Mouse (Mus musculus) megakaryocyte-erythroid progenitor cell, adult 5-6 weeks (primary cell): Measurements from ENCODE around the gene Pcyt2. TPM values are rescaled to one million over a fixed set of nuclear protein-coding genes. Genes with fewer than 3 reads are reported as not detected.

Experiments
- ATAC-seq: replicated peaks from 2 replicates; pipeline ENCODE4 v1.8.0; 2016; ENCODE audit warnings: mild to moderate bottlenecking, inconsistent platforms; ENCODE audit not compliant: severe bottlenecking, poor library complexity, low FRiP score, low TSS enrichment
- total RNA-seq, 2 experiments: library from RNA; stranded (forward) in 1 of 2; stranded (reverse) in 1 of 2; fragments of 200-1000, 215-1000 nt in 1 of 2; fragments of >200 nt in 1 of 2; fragmentation: Nextera tagmentation in 1 of 2; gene quantifications; 2 replicates each; pipeline ENCODE4 v1.2.3; 2014 to 2017

Gene Pcyt2
- total RNA-seq, 2 experiments from 2014 or later, result 29.6 to 74.6 TPM

DNA sequence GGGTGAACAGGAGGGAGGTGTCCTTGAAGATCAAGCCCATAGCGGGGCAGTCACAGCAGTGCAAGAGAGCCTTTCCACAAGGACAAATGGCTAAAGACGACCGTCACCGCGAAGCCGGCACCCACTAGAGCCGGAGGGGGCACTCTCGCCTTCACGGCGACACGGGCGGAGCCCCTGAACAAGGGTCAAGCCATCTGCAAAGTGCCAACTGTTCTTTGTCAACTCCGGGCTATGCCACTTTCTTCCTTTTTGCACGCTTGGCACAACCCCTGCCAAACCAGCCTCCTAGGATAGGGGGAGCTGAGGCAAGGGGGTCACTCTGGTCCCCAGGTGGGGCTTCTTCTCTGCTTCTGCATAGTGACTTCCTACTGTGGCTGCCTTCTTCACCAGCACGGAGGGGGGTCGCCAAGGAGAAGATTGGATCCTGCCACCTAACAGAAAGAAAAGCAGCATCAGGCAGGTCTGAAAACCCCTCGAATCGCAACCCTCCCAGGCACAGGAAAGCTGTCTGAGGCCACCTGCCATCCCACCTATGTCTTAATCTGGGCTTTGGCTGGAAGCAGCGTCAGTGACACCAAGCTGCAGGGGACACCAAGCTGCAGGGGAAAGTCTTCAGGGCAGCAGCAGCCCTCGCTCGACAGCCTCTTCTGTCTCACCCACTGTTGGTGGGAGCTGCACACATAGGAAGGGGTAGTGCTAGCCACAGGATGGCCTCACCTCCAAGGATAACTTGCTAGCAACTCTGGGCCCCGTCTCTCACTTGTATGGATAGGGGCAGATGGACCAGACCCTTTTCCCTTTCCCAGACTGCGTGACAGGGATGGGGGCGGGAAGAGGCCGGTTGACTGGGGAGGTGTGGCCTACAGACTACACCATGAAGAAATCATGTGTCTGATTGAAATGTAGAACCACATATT is 1.1 kb upstream of the Pcyt2 start:
- ATAC-seq, result no peak

DNA sequence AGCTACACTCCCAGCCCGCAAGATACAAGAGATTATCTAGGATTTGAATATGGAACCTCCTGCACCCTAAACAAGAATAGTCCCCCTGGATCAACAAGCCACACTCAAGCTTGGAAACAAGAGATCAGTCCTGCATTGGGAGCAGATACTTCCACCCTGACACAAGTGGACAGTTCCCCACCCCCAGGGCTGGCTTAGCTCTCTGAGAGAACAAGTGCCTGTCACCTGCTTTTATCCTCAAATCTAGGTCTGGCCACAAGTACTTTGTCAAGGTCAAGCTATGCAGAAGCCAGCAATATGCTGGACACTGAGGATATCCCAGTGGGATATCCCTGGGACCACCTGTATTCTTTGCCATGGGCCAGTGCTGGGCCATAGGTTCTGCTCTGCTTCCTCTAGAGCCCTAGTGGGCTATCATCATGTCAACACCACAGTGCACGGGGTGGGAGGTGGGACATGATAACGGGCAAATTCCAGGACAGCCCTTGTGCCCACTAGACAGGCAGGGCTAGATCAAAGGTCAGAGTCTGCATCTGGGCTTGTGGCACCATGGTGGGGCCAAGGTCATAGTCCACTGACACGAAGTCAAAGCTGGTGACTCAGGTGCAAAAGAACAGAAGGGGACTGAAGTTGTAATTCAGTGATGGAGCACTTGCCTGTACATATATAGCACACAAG is 980 bp downstream of the Pcyt2 start:
- ATAC-seq, result peak; percentile 27

DNA sequence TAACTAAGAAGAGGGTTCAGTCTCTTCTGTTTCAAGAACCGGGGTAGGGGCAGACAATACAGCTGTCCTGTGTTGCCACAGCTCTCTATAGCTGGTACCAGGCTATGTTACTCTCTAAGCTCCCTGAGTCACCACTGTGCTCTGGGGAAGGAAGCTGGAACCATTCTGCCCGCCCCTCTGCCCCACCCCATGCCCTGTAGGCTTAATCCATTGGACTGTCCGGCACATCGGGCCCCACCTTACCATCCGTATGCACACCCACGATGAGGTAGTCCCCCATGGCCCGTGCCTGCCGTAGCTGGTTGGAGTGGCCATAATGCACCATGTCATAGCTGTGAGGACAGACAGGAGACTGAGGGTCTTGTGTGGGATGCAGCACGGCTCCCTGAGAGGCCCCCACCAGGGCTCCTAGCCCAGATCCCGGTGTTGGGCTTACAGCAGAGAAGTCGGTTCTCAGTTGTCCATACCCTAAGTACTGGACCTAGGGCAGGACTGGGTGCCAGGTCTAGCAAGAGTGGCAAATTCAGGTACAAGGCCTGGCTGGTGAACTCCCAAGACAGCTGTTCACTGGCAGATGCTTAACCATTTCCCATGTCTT is 2.0 kb downstream of the Pcyt2 start:
- ATAC-seq, result no peak

DNA sequence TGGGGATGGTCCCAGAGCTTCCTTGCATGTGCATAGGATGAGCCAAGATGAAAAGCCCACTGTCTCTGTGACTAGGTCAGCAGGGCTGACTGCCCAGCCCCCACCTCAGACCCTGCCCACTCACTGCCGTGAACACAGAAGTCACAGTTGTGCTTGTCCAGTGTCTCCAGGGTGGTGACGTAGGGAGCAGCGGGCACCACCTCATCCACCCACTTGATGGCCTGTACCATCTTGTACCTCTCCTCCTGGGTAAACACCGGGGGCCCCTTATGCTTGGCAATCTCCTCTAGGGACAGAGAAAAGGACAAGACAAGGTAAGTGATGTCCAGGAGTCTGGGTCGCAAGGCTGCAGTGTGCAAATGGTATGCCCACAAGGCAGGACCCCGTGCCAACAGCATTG is 2.6 kb downstream of the Pcyt2 start:
- no peak for ATAC-seq

DNA sequence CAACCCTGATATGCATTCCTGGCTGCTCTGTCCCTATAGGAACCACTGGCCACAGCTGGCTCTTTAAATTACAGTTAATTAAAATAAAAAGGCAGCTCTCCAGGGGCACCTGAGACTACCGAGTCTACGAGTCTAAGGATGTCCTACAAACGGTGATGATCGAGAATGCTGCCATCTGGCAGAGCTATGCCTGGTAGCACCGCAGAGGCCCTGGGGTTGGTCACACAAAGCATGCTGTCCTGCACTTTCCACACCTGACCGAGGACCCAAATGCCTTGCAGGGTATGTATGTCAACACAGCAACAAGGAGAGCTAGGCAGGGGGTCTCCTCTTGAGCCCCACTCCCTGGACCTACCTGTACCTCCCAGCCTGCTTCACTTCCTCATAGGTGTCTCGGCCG is 3.8 kb downstream of the Pcyt2 start:
- ATAC-seq, result no peak

DNA sequence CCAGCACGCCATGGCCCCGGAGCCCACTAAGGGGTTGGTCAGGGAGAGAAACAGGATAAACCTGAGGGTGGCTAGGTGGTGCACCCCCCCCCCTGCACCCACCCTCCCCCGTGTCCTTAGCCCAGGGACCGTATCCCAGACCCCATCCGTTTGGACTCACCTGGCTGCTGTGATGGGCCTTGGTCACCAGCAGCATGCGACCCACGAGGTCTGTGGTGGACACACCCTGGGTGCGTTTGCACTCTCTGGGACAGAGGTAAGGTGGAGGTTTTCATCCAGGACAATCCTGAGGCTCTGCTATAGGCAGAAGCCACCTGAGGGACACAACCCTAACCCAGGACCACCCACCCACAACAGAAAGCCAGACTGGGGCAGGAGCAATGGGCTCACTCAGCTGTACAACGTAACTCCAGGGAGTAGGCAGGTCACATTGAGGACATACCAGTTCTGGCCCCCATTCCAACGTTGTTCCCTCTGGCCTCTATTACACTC is 4.2 kb downstream of the Pcyt2 start:
- no peak for ATAC-seq

DNA sequence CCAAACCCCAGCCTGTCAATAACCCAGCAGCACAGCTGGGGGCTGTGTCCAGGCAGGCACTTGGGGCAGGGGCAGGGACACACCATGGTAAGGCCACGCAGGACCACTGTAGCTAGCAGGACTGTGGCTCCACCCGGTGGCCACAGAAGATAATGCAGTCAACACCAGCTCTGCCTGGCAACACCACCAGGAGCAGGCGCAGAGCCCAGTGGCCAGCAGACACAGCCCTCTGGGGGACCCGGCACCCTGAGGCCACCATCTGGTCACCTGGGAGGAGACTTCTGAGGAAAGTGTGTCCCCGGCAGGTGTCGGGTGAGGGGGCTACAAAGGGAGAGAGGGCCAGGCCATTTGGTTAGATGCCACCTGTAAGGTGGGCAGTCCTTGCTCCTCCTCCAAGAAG is 5.0 kb downstream of the Pcyt2 start:
- peak; percentile 65 for ATAC-seq

DNA sequence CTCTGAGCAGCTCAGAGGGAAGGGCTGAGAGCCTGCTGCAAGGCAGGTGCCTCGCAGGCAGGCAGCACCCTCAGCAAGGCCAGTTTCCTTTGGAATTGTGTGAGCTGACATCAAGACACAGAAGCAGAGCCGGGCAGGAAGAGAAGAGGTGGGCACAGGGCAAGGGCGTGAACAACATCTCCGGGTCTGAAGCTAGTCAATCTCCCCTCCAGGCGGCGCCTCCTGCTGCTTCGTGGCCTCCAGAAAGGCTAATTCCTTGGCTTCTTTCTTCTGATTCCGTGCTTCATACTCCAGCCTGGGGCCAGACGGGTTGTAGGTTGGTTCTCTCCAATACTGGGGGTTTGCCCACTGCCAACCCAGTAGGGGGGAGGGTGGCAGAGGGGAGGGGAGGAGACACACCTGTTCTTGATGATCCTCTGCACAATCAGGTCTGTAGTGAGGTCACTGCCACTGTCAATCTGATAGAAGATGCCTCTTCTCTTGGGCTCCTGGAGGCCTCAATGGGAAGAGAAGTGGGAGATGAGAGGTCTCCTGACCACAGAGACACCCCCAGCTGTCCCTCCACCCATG is 7.2 kb downstream of the Pcyt2 start:
- ATAC-seq, result no peak

DNA sequence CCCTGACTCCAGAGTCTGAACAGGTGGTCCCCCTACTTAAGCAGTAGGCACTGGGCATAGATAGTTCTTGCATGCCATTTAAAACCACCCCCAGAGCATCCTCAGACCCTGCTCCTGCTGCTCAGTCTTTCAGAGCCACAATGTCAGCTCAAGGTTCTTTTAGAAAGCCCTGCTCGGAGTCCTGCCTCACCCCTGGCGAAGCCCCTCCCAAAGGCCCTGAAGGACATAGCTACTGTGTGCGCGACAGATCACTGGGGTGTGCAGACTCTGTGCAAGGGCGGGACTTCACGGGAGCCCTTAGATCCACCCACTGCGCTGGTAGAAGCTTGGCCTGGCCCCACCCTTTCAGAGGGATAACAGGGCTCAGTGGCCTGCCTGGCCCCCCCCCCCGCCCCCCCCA is 8.5 kb downstream of the Pcyt2 start:
- ATAC-seq, result peak; percentile 38

DNA sequence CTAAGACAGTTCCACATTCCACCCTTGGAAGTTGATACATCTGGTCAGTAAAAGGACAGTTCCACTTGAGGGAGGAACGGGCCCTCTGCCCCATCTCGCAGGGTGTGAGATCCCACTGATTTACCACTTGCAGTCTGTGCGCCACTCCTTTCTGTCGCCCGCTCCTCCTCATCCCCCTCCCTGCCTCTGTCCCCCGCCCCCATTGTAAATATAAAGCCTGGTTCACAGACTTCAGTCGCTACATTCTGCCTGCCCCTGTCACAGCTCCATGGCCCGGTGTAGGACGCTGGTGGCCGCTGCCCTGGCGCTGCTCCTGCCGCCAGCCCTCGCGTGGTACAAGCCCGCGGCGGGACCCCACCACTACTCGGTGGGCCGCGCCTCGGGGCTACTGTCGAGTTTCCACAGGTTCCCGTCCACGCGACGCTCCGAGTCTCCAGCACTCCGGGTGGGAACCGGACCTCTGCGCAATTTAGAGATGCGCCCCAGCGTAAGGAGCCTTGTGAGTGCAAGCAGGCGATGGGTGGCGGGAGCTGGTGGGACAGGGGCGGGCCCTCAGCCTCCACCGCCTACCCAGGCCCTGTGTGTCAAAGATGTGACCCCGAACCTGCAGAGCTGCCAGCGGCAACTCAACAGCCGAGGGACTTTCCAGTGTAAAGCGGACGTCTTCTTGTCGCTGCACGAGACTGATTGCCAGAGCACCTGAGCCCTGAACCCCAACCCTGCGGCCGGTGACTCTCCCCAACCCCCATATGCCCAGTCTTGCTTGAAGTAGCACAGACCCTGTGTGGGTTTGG is 9.3 kb downstream of the Pcyt2 start, which contains the start of gene Npb:
Npb (plus strand) TSS at position 237 of the 794 bp plus-strand sequence.
- no peak; the same call in 1 of the 2 replicates for ATAC-seq

DNA sequence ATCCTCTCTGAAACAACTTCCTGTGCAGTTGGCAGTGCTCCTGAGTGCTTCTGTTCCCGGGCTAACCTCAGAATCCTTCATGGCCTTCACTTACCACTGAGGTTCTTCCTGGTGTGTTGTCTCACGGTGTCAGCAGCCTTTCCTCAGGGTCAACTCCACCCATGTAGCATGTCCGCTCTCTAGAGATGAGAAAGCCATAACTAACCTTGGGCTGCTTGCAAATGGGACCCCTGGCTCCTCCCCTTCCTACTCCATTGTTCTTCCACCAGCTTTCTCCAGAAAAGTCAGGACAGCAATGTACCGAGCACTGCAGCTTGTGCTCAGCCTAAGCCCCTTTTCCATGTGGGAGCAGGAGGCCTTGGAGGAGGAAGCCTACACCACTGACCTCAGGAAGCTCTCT is 11.0 kb downstream of the Pcyt2 start:
- ATAC-seq, result no peak

DNA sequence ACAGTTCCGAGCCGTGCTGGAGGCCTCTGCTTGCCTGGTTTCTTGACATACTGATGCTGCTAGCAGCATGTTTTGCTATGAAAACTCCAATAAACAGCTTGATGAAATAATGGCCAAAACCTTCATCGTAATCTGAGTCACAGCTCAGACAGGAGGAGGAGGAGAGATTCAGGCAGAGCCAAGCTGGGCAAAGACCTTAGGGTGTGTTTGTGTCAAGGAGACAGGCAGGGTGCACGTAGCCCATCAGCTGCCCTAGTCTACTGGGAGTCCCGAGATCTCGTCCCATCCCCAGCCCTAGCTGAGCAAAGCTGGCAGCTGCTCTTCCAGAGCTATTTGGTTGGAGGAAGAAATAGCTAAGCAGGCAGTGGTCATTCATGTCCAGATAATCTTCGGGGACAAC is 12.1 kb downstream of the Pcyt2 start:
- ATAC-seq, result no peak

DNA sequence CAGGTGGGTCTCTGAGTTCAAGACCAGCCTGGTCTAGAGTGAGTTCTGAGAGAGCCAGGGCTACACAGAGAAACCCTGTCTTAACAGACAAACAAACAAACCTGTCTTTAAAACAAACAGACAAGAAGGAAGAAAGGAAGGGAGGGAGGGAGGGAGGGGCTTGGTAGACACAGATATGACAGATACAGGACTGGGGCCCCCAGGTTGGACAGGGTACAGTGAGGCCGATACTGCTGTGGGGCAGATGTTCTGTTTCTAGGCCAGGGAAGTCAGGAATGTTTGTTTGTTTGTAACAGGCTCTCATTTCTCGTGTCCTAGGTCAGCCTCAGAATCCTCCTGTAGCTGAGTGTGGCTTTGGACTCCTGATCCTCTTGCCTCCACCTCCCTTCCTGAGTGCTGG is 14.2 kb downstream of the Pcyt2 start:
- no peak for ATAC-seq

DNA sequence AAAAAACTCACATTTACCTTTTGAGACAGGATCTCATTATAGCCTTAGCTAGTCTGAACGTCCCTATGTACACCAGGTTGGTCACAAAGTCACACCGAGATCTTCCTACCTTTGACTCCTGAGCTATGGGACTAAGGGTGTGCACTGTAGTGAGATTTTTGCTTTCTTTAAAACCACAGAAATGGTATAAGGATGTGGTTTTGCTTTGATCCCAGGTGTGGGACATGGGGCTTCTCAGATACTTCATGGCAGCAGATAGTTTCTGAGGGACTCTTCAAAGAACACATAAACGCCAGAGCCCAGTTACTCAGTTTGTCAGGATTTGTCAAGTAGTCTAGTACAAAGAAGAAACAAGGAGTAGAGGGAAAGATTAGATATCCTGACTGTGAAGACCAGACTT is 17.0 kb downstream of the Pcyt2 start:
- ATAC-seq, result no peak

DNA sequence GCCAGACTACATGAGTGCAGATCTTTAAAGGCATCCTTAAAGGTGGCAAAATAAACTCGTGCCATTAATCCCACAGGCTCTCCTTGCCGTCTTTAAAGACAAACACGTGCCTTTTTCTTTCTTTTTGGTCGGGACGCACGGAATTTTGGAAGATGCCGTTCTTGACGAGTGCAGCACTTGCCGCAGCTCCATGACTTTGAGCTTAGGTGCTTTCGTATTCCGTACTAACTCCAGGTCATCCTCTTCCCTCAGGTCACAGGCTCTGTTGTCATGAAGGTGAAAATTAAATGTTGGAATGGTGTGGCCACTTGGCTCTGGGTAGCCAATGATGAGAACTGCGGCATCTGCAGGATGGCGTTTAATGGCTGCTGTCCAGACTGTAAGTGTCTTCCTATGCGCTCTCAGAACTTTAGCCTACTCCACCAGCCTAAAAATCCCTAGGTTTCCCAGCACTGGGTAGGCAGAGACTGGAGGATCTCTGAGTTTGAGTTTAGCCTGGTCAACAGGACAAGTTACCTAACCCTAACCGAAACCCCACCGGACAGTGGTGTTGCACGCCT is 18.7 kb downstream of the Pcyt2 start:
- ATAC-seq, result no peak

DNA sequence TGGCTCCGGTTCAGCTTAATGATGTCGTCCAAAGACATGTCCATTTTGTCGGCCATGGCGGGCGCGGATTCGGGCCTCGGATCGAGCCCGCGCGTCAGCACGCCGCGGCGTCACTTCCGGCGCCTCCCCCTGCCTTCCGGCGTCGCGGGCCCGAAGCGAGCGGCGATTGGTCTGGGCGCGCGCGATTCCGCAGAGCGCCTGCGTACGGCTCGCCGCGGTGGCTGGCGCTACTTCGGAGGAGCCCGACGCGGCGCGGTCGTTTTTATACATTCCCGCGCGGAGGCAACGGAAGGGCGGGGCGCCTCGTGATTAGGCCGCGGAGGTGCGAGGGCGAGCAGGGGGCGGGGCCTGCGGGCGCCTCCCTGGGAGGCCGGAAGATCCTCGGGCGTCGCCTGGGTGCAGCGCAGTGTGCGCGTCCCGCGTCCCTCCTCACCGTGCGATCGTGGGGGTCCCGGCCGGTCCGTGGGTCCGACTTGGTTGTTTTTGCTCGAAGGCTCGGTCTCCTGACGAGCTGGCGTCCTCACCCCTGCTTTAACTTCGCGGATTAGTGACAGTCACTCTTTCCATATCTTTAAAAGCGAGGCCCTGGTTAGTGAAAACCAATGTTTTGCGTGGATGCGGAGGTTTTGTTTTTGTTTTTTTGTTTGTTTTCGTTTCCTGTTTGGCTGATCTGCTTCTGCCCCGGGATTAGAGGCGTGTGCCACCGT is 19.3 kb downstream of the Pcyt2 start, which contains the start of the genes Alyref and Anapc11:
Alyref (minus strand) TSS at position 83 of the 707 bp plus-strand sequence.
Anapc11 (plus strand) TSS at position 139 of the 707 bp plus-strand sequence.
- peak; percentile 91 for ATAC-seq

DNA sequence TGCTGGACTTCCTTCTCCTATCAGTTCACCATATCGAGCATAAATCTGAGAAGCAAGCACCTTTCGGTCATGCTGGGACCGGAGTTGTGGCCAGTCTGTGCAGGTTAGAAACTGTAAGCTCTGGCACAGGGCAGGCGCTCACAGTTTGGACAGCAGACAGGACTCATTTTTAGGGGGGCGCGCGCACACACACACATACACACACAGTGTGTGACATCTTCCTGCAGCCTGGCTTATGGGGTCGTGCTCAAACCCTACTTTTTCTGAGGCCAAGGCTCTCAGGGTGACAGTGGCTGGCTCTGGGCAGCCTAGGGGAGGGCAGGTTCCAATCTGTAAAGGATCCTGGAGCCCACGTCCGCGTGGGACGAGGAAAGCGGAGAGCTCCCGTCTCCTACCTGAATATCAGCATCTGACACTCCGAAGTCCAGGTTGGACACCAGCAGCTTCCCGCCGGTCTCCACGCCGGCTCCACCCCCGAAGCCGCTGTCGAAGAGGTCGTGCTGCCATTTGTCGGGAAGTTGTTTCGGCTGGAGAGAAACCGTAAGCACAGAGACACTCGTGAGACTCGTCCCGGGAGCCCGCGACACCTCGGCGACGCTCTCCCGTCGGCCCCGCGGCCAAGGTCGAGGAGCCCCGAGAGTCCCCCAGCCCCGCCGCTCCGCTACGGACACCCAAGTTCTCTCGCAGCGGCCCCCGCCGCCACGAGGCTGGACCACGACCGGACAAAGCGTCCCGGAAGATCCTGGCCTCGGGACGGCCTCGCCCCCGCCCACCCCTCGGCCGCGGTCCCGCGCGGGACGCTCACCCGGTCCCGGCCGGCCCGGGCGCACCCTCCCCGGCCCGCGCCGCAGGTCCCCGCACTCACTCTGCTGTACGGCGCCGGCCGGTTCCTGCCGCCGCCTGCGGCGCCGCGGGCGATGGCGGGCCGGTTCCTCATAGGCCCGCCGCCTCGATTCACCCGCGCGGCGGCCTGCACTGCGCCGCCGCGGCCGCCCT is 20.2 kb downstream of the Pcyt2 start:
- 0 out of 2 replicates have a peak, but pooled peaks have one; percentile 7 for ATAC-seq
